Mouse (Mus musculus) spleen, postnatal 36 days (tissue): ENCODE measurements around the gene Fam120c.
A peak's percentile ranks its signal among the peaks of the same experiment; 100 is the strongest.
"Not testable (repeated sequence)": the region's sequence is repeated elsewhere in the genome, so short reads cannot be mapped to it uniquely, and the experiment has no call there.

Source experiments
- DNase-seq, 2 experiments: peaks; one replicate each; pipeline ENCODE4 v3.0.0; 2022; ENCODE audit warnings: low spot score in 2 of 2, mixed read lengths in 1 of 2

Fam120c gene

GRCm38 (mm10) chrX:151343761-151344500 lies at the start of gene Fam120c:
TSS of gene Fam120c (plus strand) at chrX:151344175.
- peak; percentile 80 to 81 for DNase-seq

- no peak for DNase-seq
Measured at GRCm38 (mm10) chrX:151298329-151298728, 45.6 kb upstream of the Fam120c start.

GRCm38 (mm10) chrX:151313732-151314131 lies 30.2 kb upstream of the Fam120c start:
- no peak for DNase-seq

GRCm38 (mm10) chrX:151333615-151334014 lies 10.4 kb upstream of the Fam120c start:
- no peak for DNase-seq

GRCm38 (mm10) chrX:151337804-151338203 lies 6.2 kb upstream of the Fam120c start:
- DNase-seq = peak in 1 of 2 experiments; percentile 1

- peak; percentile 58 to 59 for DNase-seq
Measured at GRCm38 (mm10) chrX:151344501-151344984, 568 bp downstream of the Fam120c start.

GRCm38 (mm10) chrX:151345333-151346125 lies 1.6 kb downstream of the Fam120c start:
- DNase-seq = no peak

- no peak for DNase-seq
Measured at GRCm38 (mm10) chrX:151347278-151347677, 3.3 kb downstream of the Fam120c start.

- DNase-seq = no peak
Measured at GRCm38 (mm10) chrX:151349322-151349721, 5.3 kb downstream of the Fam120c start.

GRCm38 (mm10) chrX:151418801-151419200 lies 74.8 kb downstream of the Fam120c start:
- DNase-seq = no peak

GRCm38 (mm10) chrX:151420791-151421190 lies 76.8 kb downstream of the Fam120c start:
- no peak for DNase-seq

- DNase-seq = no peak
Measured at GRCm38 (mm10) chrX:151443637-151444036, 99.7 kb downstream of the Fam120c start.

- DNase-seq = no peak
Measured at GRCm38 (mm10) chrX:151444189-151444588, 100.2 kb downstream of the Fam120c start.

GRCm38 (mm10) chrX:151488128-151488527 lies 144.2 kb downstream of the Fam120c start:
- DNase-seq = no peak

GRCm38 (mm10) chrX:151493269-151493668 lies 149.3 kb downstream of the Fam120c start:
- not testable (repeated sequence) for DNase-seq

- DNase-seq = no peak
Measured at GRCm38 (mm10) chrX:151496596-151496995, 152.6 kb downstream of the Fam120c start.

- DNase-seq = no peak
Measured at GRCm38 (mm10) chrX:151508536-151508935, 164.6 kb downstream of the Fam120c start.

- DNase-seq = no peak
Measured at GRCm38 (mm10) chrX:151509906-151510305, 165.9 kb downstream of the Fam120c start.

- DNase-seq = no peak
Measured at GRCm38 (mm10) chrX:151513066-151513465, 169.1 kb downstream of the Fam120c start.

- no peak for DNase-seq
Measured at GRCm38 (mm10) chrX:151513694-151514093, 169.7 kb downstream of the Fam120c start.

GRCm38 (mm10) chrX:151518181-151518580 lies 174.2 kb downstream of the Fam120c start:
- peak in 1 of 2 experiments; percentile 21 for DNase-seq

- DNase-seq = no peak
Measured at GRCm38 (mm10) chrX:151520127-151520457, 176.1 kb downstream of the Fam120c start.
